Mouse (Mus musculus) ES-Bruce4 (cell line): ENCODE measurements around the gene Ak9.
"Not testable (repeated sequence)": the region's sequence is repeated elsewhere in the genome, so short reads cannot be mapped to it uniquely, and the experiment has no call there.

Experiments used
- CTCF ChIP-seq: IDR thresholded peaks from one replicate; pipeline ENCODE4 v1.8.1; 2011; ENCODE audit warnings: low read depth, low read length
- EP300 ChIP-seq: IDR thresholded peaks from 2 replicates; pipeline ENCODE4 v1.6.1; 2011; ENCODE audit warnings: low read depth, low read length; ENCODE audit not compliant: insufficient read depth
- POLR2A ChIP-seq: IDR thresholded peaks from one replicate; pipeline ENCODE4 v1.8.1; 2011; ENCODE audit warnings: low read length; ENCODE audit not compliant: insufficient read depth

DNA sequence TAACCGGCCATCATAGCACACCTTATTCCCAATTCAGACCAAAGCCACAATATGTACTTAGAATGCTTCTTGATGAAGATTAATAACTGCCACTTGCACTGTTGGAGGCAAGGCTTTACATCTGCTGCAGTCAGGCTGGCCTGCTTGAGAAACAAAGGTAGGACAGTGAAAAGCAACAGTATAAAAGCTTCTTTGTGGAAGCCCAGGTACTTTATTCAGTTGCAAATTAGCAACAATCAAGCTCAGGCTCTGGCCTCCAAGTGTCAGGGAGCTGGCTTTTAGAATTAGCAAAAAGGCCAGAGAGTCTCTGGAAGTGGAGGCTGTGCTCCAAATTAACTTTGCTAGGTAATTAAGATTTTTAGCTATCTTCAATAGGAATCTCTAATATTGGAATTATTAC lies 107.0 kb downstream of the Ak9 start:
- not testable (repeated sequence) for TF ChIP-seq POLR2A, CTCF, EP300
